ENCODE assay signal across 26 mouse cellular contexts in the genomic region with DNA sequence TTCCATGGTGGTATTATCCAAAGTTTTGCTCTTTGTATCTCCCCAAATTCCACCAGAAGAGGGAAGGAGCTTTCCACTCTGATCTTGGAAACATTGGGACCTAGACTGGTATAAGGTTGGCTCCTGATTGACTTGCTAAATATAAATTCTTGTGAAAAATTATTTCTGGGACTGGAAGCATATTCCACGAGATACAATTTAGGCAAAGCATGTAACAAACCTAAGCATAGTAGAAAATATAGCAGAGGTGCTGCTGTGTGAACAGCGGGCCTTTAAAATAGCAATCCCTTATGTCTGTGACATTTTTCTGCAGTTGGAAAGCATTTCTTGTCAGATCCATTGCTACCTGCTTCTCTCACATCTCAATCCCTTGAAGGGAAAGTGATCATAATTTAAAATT.
"Had no signal": no experiment of that assay in that cellular context is flagged by ENCODE, and none has a peak within 500 bp of the region (broad histone marks: within the 10 kb centered on the region; RNA-seq: fewer than 3 reads in every experiment).

No protein-coding gene starts in this region.

- H3K4me3 ChIP-seq: gastrocnemius, adult 2 months; heart, embryonic 10.5 days; heart, embryonic 12.5 days; hindbrain, embryonic 10.5 days; hindbrain, embryonic 13.5 days; hindbrain, embryonic 15.5 days; intestine, embryonic 15.5 days; layer of hippocampus, adult 2 months; limb, embryonic 10.5 days; limb, embryonic 12.5 days; liver, embryonic 13.5 days; liver, embryonic 15.5 days had no signal

- H3K27ac ChIP-seq: gastrocnemius, adult 2 months; heart, embryonic 10.5 days; hindbrain, embryonic 10.5 days; hindbrain, embryonic 13.5 days; hindbrain, embryonic 15.5 days; intestine, embryonic 15.5 days; layer of hippocampus, adult 2 months; limb, embryonic 10.5 days; limb, embryonic 12.5 days; liver, embryonic 13.5 days; liver, embryonic 15.5 days had no signal

- DNase-seq: gastrocnemius, adult 2 months; gastrocnemius, postnatal 10 days; gastrocnemius, postnatal 25 days; heart, adult 18-20 months; heart, postnatal 10 days; heart, postnatal 4 days; kidney, adult 18-20 months; kidney, adult 8-10 months; kidney, postnatal 10 days; kidney, postnatal 25 days; kidney, postnatal 4 days; liver; liver, embryonic 13.5 days had no signal

- H3K4me1 ChIP-seq: heart, embryonic 10.5 days; heart, embryonic 12.5 days; hindbrain, embryonic 10.5 days; hindbrain, embryonic 13.5 days; hindbrain, embryonic 15.5 days; intestine, embryonic 15.5 days; limb, embryonic 10.5 days; limb, embryonic 12.5 days; liver, embryonic 13.5 days; liver, embryonic 15.5 days had no signal

- H3K9me3 ChIP-seq: heart, embryonic 10.5 days; heart, embryonic 12.5 days; hindbrain, embryonic 10.5 days; hindbrain, embryonic 13.5 days; hindbrain, embryonic 15.5 days; intestine, embryonic 15.5 days; limb, embryonic 10.5 days; limb, embryonic 12.5 days; liver, embryonic 13.5 days; liver, embryonic 15.5 days had no signal

- ATAC-seq: inflammation-experienced regulatory T-cells, adult 6 months; intestine, embryonic 15.5 days; intestine, postnatal 0 days had no signal

- H3K9ac ChIP-seq: heart, embryonic 12.5 days; hindbrain, embryonic 13.5 days; hindbrain, embryonic 15.5 days; intestine, embryonic 15.5 days; limb, embryonic 12.5 days; liver, embryonic 13.5 days; liver, embryonic 15.5 days had no signal

- H3K36me3 ChIP-seq: heart, embryonic 10.5 days; heart, embryonic 12.5 days; hindbrain, embryonic 10.5 days; hindbrain, embryonic 13.5 days; hindbrain, embryonic 15.5 days; intestine, embryonic 15.5 days; limb, embryonic 10.5 days; limb, embryonic 12.5 days; liver, embryonic 13.5 days; liver, embryonic 15.5 days had no signal

- H3K4me2 ChIP-seq: heart, embryonic 12.5 days; hindbrain, embryonic 13.5 days; hindbrain, embryonic 15.5 days; intestine, embryonic 15.5 days; limb, embryonic 12.5 days; liver, embryonic 11.5 days; liver, embryonic 13.5 days; liver, embryonic 15.5 days had no signal

- H3K27me3 ChIP-seq: heart, embryonic 12.5 days; hindbrain, embryonic 13.5 days; hindbrain, embryonic 15.5 days; intestine, embryonic 15.5 days; limb, embryonic 12.5 days; liver, embryonic 13.5 days; liver, embryonic 15.5 days had no signal
